Mouse (Mus musculus): ENCODE measurements around the gene Ikzf2. TPM values are rescaled to one million over a fixed set of nuclear protein-coding genes. Genes with fewer than 3 reads are reported as not detected.

The Ikzf2 gene
- total RNA-seq, 2 experiments from 2014 or later: 3.7 to 7.9 TPM

Other genes starting within 250 kb of the Ikzf2 start
- 1 to 10 TPM in 1 of 2 experiments, under 1 TPM in 1; 0.66 to 1.4 TPM for gene Spag16, start 139.7 kb upstream of the Ikzf2 start, total RNA-seq (2021)